Mouse (Mus musculus): Measurements from ENCODE around the gene Madcam1. TPM values are rescaled to one million over a fixed set of nuclear protein-coding genes. Genes with fewer than 3 reads are reported as not detected.

Madcam1 gene
- polyA plus RNA-seq, 1 experiment = not detected

DNA sequence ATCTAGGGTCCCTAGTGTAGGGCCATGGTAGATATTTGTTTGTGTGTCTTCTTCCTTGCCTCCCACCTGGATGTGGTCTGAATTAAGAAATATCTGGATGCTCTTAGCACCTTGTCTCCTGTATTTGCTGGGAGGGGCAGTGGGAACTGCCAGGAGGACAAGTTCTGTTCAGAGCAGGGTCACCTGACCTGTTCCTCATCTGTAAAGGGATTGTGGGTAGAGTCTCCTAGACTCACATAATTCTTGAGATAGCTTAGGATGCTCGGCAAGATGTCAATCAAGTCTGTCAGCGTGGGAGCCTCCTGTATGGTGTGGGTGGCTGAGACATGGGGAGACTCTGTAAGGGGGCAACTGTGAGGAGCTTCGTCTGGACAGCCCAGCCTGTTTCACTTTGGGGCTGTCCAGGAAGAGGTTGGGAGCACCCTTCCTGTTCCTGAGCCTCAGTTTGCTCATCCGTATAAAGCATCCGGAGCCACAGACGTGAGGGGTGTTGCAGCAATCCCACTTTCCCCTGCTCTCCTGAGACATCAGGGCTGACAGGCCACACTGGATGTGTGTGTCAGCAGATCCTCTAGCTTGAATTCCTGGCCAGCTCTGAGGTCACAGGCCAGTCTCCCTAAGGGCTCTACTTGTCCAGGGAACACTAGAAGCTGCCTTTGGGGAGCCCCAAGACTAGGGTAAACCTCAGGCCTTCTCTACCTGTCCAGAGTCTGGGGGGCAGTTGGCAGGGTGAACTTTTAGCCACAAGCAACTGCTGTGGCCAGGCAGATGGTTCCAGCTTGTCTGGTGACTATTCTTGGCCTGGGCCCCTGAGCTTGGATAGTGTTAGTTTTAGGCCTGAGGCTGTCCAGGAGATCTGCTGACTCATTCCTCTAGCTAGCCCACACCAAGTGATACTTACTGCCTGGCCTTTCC, 19.6 kb downstream of the Madcam1 start:
- peaks cover 57% of the 10 kb centered on the region for H3K4me1 ChIP-seq (ENCODE audit: control insufficient read depth)
- H3K27me3 ChIP-seq (ENCODE audit: control insufficient read depth) = no peaks in the 10 kb centered on the region; the same call in 1 of the 2 replicates
- H3K36me3 ChIP-seq (ENCODE audit: control insufficient read depth) = peaks cover 59% of the 10 kb centered on the region
- peak overlapping the region; percentile 88 for H3K4me3 ChIP-seq (replicated peaks)
- TF ChIP-seq GATA1 (IDR thresholded peaks at IDR 0.05; ENCODE audit: low read length) = no peak
- no peak for TF ChIP-seq TAL1 (IDR thresholded peaks at IDR 0.05; ENCODE audit: low read length)
- no peaks in the 10 kb centered on the region for H3K9me3 ChIP-seq (ENCODE audit: control insufficient read depth, low read length)

DNA sequence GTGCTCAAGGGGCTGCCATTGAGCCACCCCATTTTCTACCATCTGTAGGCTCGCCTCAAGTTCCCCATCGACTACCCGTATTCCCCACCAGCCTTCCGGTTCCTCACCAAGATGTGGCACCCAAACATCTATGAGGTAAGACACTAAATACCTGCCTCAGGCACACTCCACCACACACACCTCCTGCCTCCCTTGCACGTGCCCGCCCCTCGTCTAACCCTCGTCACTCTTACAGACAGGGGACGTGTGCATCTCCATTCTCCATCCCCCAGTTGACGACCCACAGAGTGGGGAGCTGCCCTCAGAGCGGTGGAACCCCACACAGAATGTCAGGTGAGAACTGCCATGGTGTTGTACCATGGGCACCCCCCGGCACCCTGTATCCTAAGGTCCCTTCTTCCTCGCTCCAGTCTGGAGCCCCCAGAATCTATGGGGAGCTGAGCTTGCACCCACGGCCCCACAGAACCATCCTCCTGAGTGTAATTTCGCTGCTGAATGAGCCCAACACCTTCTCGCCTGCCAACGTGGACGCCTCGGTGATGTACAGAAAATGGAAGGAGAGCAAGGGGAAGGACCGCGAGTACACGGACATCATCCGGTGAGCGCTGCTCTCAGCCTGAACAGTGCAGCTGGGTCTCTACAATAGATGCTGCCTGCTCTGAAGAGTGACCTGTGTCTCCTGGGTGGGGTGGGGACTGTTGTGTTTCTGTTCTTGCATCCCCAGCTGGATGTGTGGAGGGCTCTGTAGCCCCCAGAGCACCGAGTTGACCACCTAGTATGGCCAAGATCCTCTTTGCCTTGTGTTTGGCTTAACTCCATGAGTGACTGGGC, 20.6 kb downstream of the Madcam1 start:
- H3K27me3 ChIP-seq (ENCODE audit: control insufficient read depth) = no peaks in the 10 kb centered on the region
- peak overlapping the region; percentile 88 for H3K4me3 ChIP-seq (replicated peaks)
- H3K4me1 ChIP-seq (ENCODE audit: control insufficient read depth) = peaks cover 53% of the 10 kb centered on the region
- H3K36me3 ChIP-seq (ENCODE audit: control insufficient read depth) = peaks cover 69% of the 10 kb centered on the region
- TF ChIP-seq GATA1 (IDR thresholded peaks at IDR 0.05; ENCODE audit: low read length) (no peak), TAL1 (IDR thresholded peaks at IDR 0.05; ENCODE audit: low read length) (no peak)
- no peaks in the 10 kb centered on the region for H3K9me3 ChIP-seq (ENCODE audit: control insufficient read depth, low read length)

DNA sequence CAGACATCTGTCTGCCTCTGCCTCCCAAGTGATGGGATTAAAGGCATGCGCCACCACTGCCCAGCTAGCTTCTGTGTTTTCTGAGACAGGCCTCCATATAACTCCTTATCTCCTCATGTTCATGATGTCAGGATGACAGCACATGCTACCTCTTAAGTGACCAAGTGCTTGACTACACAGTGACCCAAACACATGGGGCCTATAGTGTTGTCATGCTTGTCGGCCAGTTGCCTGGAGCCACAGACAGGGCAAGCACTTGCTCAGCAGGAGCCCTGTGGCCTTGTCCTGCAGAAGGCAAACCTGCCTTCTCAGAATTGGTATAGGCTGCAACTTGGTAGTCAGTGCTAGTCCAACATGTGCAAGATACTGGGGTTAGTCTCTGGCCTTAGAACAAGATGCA, 21.9 kb downstream of the Madcam1 start:
- TF ChIP-seq GATA1 (IDR thresholded peaks at IDR 0.05; ENCODE audit: low read length) = no peak
- Histone ChIP-seq H3K4me1 (ENCODE audit: control insufficient read depth) (peaks cover 40% of the 10 kb centered on the region), H3K36me3 (ENCODE audit: control insufficient read depth) (peaks cover 71% of the 10 kb centered on the region), H3K9me3 (ENCODE audit: control insufficient read depth, low read length) (no peaks in the 10 kb centered on the region), H3K4me3 (replicated peaks) (no peak overlapping the region), H3K27me3 (ENCODE audit: control insufficient read depth) (no peaks in the 10 kb centered on the region)

DNA sequence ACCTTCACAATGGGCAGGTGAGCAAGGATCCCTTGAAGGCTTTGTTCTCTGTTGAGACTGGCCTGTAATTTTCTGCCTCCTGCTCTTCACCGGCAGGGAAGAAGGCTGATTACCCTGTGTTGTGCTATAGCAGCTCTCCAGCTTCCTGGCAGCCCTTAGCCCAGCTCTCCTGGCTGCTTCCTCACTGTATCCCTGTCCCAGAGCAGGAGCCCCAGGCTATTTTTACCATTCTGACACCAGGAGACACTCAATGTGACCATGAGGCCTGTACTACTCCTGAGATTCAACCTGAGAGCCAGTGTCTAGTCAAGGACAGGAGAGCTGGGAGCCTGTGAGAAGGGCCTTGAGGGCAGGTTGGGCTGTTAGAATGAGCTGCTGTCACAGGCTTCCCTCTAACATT, 22.3 kb downstream of the Madcam1 start:
- H3K36me3 ChIP-seq (ENCODE audit: control insufficient read depth) = peaks cover 71% of the 10 kb centered on the region
- H3K4me3 ChIP-seq (replicated peaks) = no peak overlapping the region
- H3K4me1 ChIP-seq (ENCODE audit: control insufficient read depth) = peaks cover 36% of the 10 kb centered on the region
- TF ChIP-seq GATA1 (IDR thresholded peaks at IDR 0.05; ENCODE audit: low read length) = no peak
- TF ChIP-seq TAL1 (IDR thresholded peaks at IDR 0.05; ENCODE audit: low read length) = no peak
- H3K27me3 ChIP-seq (ENCODE audit: control insufficient read depth) = no peaks in the 10 kb centered on the region
- H3K9me3 ChIP-seq (ENCODE audit: control insufficient read depth, low read length) = no peaks in the 10 kb centered on the region

DNA sequence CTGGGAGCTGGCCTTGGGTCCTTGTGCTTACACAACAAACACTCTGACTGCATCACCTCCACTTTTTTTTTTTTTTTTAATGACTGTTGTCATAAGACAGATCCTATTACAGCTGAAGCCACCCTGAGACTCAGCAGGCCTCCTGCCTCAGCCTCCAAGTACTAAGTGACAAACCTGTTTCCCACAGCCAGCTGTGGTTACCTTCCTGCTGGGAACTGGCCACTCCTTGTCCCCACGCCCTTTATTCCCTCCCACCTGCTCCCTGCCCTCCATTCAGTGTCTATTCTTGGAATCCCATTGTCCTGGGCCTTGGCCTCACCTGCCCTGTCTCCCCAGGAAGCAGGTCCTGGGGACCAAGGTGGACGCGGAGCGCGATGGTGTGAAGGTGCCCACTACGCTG, 23.2 kb downstream of the Madcam1 start:
- peaks cover 71% of the 10 kb centered on the region for H3K36me3 ChIP-seq (ENCODE audit: control insufficient read depth)
- H3K27me3 ChIP-seq (ENCODE audit: control insufficient read depth) = no peaks in the 10 kb centered on the region
- peaks cover 34% of the 10 kb centered on the region for H3K4me1 ChIP-seq (ENCODE audit: control insufficient read depth)
- peaks cover 7% of the 10 kb centered on the region for H3K9me3 ChIP-seq (ENCODE audit: control insufficient read depth, low read length)
- TF ChIP-seq GATA1 (IDR thresholded peaks at IDR 0.05; ENCODE audit: low read length) = no peak
- TF ChIP-seq TAL1 (IDR thresholded peaks at IDR 0.05; ENCODE audit: low read length) = no peak
- H3K4me3 ChIP-seq (replicated peaks) = no peak overlapping the region

DNA sequence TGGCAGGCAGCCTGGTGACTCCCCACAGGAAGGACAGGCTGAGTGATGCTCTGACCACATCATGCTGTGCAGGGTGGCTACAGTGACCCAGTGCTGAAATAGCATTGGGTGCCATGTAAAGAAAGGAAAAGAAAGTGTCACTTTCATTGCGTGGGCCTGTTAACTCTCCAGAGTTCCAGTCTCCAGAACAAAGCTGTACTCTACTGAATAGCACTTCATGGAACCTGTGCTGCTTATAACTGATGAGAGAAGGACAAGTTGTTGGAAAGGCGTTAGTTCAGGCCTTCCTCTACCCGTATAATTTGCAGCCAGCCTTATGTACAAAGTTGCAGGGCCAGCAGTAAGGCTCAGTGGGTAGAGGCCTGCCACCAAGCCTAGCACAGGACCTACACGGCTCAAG, 24.4 kb downstream of the Madcam1 start, which contains the start of gene Gzmm:
Gzmm (plus strand) TSS at position 301 of the 400 bp plus-strand sequence.
- Histone ChIP-seq H3K9me3 (ENCODE audit: control insufficient read depth, low read length) (peaks cover 8% of the 10 kb centered on the region), H3K4me3 (replicated peaks) (no peak within 1 kb of the TSS), H3K36me3 (ENCODE audit: control insufficient read depth) (peaks cover 64% of the 10 kb centered on the region), H3K27me3 (ENCODE audit: control insufficient read depth) (no peaks in the 10 kb centered on the region), H3K4me1 (ENCODE audit: control insufficient read depth) (peaks cover 25% of the 10 kb centered on the region)
- TF ChIP-seq TAL1 (IDR thresholded peaks at IDR 0.05; ENCODE audit: low read length) (no peak), GATA1 (IDR thresholded peaks at IDR 0.05; ENCODE audit: low read length) (no peak)

DNA sequence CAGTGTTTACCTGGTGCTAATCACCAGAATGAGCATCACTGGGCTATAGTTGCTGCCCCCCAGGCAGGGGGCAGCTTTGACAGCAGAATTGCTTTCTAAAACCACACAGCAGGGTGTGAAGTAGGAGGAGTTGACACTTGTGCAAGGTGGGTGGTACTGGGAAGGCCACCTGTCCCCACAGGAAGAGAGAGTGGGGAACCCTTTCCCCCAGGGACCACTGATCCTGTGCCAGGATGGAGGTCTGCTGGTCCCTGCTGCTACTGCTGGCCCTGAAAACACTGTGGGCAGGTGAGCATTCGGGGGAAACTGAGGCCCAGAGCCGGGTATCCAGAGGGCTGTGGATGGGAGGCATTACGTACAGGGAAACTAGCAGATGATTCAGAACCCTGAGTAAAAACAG, 24.8 kb downstream of the Madcam1 start:
- peaks cover 60% of the 10 kb centered on the region for H3K36me3 ChIP-seq (ENCODE audit: control insufficient read depth)
- peaks cover 8% of the 10 kb centered on the region for H3K9me3 ChIP-seq (ENCODE audit: control insufficient read depth, low read length)
- no peak overlapping the region for H3K4me3 ChIP-seq (replicated peaks)
- H3K27me3 ChIP-seq (ENCODE audit: control insufficient read depth) = no peaks in the 10 kb centered on the region
- no peak for TF ChIP-seq TAL1 (IDR thresholded peaks at IDR 0.05; ENCODE audit: low read length)
- TF ChIP-seq GATA1 (IDR thresholded peaks at IDR 0.05; ENCODE audit: low read length) = no peak
- H3K4me1 ChIP-seq (ENCODE audit: control insufficient read depth) = peaks cover 20% of the 10 kb centered on the region

DNA sequence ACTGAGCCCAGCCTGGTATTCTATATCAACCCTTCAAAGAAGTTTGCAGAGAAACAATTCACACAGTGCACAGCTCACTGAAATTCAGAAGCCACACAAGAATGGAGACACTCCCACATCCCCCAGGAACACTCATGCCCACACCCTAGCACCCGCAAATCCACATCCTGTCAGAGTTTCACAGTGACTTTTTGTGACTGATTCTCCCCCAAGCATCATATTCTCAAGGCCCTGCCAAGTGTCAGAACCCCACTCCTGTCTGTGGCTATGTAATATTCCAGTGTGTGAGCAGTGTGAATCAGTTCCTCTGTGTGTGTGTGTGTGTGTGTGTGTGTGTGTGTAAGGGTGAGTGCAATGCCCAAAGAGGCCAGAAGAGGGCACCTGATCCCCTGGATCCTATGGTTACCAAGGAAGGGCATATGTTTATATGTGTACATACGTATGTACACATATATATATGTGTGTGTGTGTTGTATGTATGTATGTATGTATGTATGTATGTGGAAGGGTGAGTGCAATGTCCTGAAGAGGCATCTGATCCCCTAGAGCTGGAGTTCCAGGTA, 27.7 kb downstream of the Madcam1 start:
- Histone ChIP-seq H3K4me1 (ENCODE audit: control insufficient read depth) (peaks cover 6% of the 10 kb centered on the region), H3K4me3 (replicated peaks) (no peak overlapping the region), H3K27me3 (ENCODE audit: control insufficient read depth) (peaks cover 4% of the 10 kb centered on the region; the same call in 1 of the 2 replicates), H3K36me3 (ENCODE audit: control insufficient read depth) (peaks cover 31% of the 10 kb centered on the region), H3K9me3 (ENCODE audit: control insufficient read depth, low read length) (peaks cover 8% of the 10 kb centered on the region)
- TF ChIP-seq GATA1 (IDR thresholded peaks at IDR 0.05; ENCODE audit: low read length) (no peak), TAL1 (IDR thresholded peaks at IDR 0.05; ENCODE audit: low read length) (no peak)

Measured in erythroblast, embryonic 14.5 days (primary cell).